Mouse (Mus musculus): ENCODE data around the gene Dhrs7c. TPM values are rescaled to one million over a fixed set of nuclear protein-coding genes. Genes with fewer than 3 reads are reported as not detected.
A peak's percentile ranks its signal among the peaks of the same experiment; 100 is the strongest.

The Dhrs7c gene
- total RNA-seq (2021), result 100 to 1,000 TPM; 392 to 453 TPM
- long read RNA-seq, experiment 1, transcript Dhrs7c-205 (7 exons, 1,108 nt), result major isoform, 78 of 241 reads
- long read RNA-seq, experiment 1, partial matches to known transcripts, result 135 of 241 reads
- long read RNA-seq, experiment 1, other reads (novel, unspliced or antisense), result 22 of 241 reads
- long read RNA-seq, experiment 2, transcript Dhrs7c-205 (7 exons, 1,108 nt), result major isoform, 82 of 158 reads
- long read RNA-seq, experiment 2, transcript Dhrs7c-204 (3 exons, 342 nt), result minor isoform, 7 of 158 reads
- long read RNA-seq, experiment 2, partial matches to known transcripts, result 60 of 158 reads
- long read RNA-seq, experiment 2, other reads (novel, unspliced or antisense), result 9 of 158 reads

DNA sequence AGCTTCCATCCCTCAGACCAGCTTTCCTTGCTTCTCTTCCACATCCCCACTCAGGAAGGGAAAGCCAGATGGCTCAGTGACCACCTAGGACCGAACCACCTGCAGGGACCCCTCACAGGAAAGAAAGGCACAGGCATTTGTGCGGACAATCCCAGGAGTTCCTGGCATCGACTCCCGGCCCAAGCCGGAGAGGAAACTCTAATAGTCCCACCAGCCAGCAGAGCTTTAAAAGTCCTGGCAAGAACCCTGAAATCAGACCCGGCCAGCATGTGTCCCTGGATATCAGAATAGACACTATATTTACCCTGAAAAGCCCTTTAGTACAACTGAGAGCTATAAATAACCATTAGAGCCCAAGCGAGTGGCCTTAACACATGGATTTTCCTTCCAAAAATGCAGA lies at the start of gene Dhrs7c:
Dhrs7c (plus strand) TSS at position 257 of the 400 bp plus-strand sequence.
- peak; percentile 70 for DNase-seq

DNA sequence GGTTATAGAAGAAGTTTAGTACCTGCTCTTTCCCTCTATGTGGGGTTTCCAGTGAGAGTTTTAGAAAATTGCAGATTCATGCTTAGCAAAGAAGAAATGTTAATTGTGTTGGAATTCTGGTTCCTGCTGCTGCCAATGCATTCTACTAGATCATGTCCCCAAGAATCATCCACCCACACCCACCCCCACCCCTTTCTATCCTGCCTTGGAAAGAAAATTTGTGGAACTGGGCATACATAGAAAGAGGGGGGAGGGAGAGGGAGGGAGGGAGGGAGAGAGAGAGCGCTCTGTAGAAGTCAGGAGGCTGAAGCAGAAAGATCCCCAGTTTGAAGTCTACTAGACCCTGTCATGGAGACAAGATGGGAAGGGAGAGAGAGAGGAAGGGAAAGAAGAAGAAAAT lies 41.7 kb upstream of the Dhrs7c start:
- no peak for DNase-seq

DNA sequence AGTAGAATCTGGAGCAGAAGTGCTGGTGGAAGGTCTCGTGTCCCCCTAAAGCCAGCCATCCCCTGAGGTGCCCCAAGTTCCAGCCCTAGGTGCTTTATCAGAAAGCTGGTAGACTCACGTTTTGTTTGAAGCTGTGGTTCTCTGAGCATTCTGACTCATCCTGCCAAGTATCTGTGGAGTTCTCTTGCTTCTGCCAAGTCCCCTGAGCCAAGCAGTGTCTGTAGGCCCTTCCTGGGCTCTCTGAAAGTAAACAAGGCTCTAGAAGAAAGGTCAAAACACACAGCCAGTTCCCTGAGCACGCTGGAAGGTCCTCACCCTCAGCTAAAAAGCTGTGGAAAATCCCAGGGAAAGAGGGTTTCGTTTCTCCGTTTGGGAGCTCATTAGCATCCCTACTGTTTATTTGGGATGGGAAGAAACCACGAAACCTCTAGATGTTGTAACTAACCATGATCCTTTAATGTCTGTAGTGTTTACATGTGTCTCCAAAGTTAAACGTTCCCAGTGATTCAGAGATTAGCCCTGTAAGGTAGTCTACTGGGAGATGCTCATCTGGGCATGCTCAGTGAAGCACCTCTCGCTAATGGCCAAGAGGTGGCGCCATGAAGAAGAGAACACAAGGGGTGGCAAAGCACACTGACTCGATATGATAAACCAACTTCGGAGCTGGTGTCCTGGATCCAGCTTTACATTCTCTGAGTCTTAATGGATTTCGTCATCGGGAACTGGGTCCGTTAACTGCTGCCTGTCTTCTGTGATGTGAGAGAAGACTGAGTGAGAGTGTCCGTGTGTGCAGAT lies 40.4 kb upstream of the Dhrs7c start:
- peak; percentile 13 for DNase-seq

DNA sequence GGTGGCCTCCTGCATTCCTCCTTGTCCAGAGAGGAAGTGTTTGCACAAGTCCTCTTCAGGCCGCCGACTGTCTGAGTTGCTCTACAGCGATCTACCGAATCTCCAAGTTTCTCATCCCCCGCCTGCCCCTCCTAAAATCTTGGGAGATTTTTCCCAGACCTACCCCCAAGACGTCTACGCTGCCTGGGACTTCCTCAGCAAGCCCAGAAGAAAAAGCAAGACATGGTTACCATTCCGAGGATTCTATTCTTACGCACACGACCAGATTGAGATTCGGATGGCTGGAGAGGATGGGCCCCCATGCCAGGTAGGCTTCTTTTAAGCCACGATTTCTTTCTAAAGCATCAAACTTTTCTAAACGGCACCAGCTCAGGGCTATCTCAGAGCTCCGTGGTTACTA lies 26.9 kb upstream of the Dhrs7c start, which contains the start of gene Glp2r:
Glp2r (minus strand) TSS at position 101 of the 400 bp plus-strand sequence.
- no peak for DNase-seq

DNA sequence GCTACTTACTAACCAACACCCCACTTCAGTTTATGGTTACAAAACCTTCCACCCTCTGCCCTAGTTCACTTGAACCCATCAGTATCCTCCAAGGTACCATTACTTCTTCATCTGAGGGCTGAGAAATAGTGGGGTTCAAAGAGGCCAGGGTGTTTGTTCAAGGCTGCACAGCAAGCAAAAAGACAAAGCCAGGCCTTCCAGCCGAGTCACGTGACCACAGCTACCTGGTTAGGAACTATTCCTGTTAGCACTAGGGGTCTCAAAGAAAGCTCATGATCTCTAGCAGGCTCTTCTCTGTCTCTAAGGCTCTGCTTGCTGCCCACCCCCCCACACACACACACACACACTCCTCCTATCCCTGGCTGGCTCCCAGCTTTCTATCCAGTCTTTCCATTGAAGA lies 26.3 kb upstream of the Dhrs7c start:
- DNase-seq, result no peak

DNA sequence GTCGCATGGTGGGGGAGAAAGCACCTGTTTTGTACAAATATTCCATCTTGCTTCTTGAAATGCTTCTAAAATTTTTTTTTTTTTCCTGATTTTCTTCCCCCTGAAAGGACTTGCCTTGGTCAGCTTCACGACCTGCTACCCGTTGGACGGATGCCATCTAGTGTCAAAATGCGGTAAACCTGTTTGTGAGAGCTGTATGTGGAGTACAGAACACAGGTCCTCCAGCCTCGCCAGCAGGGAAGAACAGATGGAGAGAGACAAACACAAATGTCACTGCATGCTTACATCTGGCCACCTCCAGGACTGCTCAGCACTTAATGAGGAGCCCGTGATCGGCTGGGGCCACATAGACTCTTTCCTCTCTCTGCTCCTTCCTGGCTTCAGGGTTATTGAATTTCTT lies 25.4 kb upstream of the Dhrs7c start:
- DNase-seq, result no peak

DNA sequence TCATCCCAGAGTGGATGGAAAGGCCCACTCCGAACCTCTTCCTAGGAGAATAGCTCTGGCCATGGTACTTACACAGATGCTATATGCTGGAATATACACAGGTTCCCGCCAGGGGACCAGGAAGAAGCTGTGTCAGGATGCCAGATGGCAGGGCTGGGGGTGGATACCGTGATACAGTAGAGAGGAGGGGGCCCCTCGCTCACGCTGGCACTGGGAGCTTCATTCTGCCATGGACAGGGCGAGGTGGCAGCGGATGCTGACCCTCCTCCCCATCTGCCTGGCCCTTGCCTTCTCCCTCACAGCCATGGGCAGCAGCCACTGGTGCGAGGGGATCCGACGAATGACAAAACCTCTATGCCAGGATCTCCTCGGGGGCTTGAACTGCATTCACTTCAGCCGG lies 23.6 kb upstream of the Dhrs7c start, which contains the start of gene Gsg1l2:
Gsg1l2 (plus strand) TSS at position 230 of the 400 bp plus-strand sequence.
- DNase-seq, result no peak

DNA sequence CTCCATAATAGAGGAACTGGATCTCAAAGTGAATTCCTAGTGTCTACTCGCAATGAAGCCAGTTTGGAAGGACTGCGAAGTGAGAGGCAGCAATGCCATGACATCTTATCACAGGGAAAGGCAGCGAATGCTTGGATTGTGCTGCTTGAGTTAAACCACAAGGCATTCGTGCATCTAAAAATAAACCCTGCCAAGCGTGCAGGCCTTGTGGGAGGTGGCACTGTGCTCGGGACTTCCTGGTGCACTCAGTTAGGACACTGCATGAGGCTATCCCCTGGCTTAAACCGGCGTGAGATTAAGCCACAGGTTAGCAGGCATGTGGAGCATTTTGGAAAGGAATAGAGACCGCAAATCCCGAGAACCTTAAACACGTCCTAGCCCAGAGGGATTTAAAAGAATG lies 7.8 kb upstream of the Dhrs7c start:
- no peak for DNase-seq

DNA sequence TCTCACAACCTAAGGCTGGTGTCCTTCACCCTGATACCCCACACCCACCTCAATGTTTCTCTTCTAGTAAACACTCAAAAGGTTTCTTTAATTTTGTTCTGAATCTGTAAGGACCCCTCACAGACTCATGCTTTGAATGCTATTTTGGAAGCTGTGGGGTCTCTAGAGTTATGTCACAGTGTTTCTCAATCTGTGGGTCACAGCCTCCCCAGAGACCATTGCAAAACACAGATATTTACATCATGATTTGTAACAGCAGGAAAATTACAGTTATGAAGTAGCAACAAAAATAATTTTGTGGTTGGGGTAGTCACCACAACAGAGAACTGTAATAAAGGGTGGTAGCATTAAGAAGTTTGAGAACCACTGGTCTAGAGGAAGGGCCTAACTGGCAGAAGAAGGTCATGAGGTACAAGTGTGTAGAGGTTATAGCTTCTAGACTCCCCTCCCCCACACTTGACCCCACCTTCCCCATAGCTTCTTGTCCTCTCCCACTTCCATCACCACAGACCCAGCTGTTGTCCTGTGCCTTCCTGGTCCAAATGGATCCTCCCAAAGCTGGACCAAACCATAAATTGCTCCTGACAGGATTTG lies 2.2 kb downstream of the Dhrs7c start:
- DNase-seq, result no peak

DNA sequence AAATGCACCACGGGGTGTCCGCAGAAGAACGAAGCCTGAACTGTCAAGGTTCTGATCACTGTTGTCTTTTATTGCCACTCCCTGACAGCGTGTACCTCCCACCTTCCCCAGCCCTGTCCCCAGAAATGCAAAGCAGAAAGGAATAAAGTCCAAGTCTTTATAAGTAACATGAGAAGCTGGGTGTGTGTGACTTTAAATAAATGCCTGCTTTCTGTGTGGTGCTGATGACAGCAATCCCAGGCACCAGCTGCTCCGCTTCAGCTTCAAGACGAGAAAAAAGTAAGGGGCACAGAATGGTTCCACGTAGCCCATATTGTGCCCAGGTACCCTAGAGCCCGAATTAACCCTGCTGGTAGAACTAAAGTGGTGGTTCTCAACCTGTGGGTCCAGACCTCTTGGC lies 3.2 kb downstream of the Dhrs7c start:
- DNase-seq, result no peak

DNA sequence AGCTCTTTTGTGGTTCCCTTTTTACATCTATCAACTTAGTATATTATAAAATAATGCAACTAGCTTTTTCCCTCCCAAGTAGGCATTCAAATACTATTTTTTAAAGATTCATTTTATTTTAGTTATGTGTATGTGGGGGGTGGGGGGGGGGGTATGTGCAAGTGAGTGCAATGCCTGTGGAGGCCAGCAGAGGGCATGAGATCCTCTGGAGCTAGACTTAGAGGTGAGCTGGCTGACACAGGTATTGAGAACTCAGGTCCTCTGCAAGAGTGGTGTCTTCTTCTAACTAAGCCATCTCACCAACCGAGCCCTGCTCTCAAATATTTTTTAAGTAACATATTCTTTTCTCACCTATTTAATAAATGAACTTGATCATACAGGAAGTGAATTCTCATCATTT lies 7.6 kb downstream of the Dhrs7c start:
- DNase-seq, result no peak

DNA sequence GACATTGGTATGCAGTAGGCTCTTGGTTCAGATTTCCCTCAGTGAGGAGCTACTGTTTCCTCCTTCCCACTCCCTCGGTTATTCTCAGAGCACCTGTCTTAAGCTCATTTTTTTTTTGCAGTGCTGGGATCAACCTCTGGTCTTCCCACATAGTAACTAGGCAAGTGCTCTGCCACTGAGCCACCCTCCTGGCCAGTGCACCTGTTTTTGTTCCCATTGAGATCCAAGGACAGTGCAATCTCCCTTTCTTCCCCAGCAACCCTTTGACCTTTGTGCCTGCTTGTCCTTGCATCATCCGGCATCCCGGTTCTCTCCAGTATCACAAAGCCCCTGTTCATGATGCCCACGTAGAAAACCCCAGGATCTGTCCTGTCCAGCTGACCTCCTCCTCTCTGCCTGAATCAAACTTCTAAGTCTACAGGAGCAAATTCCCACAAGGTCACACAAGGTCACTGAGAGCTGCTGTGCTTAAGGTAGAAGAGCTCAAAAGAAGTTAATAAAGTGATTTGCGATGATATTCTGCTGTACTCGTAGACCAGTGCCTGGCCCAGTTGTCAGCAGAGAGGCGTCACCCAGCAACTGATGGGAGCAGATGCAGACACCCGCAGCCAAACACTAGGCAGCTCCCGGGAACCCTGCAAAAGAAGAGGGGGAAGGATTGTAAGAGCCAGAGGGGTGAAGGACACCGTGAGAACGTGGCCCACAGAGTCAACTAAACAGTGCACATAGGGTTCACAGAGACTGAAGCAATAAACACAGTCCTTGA lies 9.0 kb downstream of the Dhrs7c start:
- DNase-seq, result no peak

DNA sequence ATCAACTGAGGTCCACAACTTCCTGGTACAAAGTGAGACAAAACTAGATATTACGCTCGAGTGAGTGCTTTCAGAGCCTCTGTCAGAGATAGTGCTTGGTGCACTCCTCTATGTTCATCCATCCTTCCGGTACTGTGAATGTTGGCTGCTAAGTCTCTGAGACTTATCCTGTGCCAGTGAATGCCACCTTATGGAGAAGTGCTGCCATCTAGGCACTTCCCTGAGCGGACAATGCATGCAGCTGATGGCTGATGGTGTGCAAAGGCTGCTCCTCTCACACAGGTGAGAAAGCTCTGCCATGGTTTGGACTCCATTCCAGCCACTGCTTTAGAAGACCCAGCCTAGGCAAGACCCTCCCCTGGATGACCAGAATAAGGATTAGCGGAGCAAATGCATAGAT lies 10.1 kb downstream of the Dhrs7c start:
- no peak for DNase-seq

DNA sequence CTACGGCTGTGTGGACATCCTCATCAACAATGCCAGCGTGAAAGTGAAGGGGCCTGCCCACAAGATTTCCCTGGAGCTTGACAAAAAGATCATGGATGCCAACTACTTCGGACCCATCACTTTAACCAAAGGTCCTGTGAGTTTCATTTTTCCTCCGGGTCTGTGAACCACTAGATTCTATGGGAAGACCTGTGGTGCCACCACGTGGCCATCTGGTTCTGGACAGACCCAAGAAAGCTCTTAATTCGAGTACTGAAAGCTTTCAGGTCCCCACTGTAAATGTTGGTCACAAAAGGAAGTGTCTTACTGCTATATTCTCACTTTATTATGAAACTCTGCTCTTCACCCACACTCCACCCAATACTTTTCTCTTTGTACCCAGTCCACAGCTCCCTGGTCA lies 13.5 kb downstream of the Dhrs7c start:
- DNase-seq, result no peak

DNA sequence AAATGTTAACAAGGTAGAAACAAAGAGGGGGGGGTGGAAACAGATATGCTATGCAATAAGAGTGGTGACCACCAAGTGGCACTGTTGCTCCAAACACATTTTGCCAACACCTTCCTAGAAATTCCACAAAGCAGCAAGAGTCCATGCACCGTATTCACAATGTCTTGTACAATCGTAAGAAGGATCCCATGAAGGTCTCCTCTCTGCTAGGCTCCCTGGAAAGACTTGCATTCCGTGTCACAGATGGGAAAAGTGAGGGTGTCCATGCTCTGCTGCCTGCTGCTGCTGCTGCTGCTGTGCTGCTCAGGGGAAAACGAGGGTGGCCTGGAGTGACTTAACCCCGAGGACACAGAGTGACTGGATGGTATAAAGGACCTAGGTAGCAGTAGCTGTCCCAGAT lies 21.6 kb downstream of the Dhrs7c start:
- no peak for DNase-seq

DNA sequence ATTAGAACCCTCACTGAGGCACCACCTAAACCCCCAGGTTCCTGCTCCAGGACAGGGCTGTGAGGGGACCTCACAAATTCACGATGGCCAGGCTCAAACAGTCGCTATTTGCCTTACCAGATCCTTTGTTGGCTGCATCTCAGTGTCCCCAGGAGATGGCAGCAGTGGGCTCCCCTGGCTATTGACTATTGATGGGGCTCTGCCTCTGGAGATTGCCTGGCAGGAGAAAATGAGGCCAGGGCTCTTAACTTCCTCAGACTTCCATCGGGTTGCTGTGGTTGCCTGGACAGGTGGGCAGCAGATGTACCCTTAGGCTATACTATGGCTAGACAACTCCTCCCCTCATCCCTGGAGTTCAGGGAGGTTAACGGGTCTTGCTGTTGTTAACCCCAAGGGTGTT lies 22.2 kb downstream of the Dhrs7c start:
- no peak for DNase-seq

DNA sequence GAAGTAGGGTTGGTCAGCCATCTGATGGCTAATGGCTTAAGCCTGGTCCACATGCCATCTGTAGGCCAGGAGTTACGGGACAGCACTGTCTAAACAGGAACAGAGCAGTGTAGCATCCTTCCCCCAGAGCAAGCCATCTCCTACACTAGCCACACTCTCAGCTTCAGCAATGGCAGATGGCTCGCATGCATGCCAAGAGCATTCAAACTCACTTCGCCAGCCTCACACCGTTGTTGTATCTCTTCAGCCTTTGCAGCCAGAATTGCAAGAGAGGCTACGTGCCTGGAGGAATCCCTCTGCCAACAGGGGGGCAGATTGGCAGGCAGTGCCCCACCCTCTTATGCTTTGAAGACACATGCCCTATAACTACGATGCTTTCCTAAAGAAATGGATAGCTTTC lies 23.6 kb downstream of the Dhrs7c start:
- no peak for DNase-seq

DNA sequence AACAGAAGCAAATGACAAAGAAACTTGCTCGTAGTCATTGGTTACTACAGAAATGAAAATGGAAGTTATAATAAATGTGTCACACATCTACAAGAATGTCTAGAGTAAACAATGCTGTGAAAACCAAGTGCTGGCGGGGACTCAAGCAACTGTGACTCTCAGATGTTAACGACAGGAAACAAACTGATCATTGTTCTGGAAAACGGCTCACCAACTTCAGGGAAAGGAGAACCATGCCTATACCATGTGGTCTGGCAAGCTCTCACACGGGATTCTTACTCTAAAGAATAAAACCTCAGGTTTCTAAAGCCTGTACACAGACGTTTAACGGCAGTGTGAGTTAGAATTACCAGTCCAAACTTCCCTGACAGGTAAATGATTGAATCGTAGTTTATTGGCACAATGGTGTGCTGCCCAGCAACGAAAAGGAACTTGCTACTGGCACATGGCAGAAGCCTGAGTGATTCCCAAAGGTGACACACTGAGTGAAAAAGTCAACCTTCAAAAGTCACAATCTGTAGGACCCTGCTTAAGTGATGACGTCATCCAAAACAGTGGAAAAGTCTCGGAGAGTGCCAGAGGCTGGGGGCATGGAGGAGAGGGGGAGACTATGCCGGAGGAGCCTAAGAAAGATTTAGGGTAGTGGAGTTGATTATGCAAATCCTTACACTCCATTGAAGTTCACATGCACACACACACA lies 30.5 kb downstream of the Dhrs7c start:
- DNase-seq, result no peak

DNA sequence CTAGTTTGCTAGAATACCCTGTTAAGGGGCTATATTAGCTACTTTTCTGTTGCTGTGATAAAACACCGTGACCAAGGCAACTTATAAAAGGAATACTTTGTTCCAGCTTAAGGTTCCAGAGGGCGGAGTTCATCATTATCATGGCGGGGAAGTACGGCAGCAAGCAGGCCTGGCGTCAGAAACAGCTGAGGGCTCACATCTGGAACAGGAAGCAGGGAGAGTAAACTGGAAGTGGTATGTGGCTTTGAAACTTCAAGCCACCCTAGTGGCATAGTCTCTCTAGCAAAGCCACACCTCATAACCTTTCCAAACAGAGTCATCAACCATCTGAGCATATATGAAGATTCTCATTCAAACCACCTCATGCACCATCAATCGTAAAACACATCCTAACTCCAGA lies 31.5 kb downstream of the Dhrs7c start:
- DNase-seq, result no peak

DNA sequence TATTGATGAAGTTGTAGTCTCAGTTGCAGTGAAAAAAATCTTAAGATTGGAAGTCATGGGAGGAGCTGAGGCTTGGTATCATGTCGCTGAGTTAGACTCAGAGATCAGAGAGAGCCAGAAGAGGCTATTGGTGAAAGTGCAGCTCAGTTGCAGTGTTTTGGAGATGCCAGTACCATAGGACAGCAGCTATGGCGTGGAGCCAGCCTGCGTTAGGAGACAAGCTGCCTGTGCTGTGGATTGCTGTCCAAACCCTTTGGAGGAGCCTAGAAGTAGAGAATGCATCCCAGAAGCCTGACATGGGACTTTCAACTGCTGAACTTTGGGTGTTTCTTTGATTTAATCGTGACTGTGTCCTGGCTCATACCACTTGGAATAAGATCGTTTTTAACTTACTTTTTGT lies 33.8 kb downstream of the Dhrs7c start:
- DNase-seq, result no peak

DNA sequence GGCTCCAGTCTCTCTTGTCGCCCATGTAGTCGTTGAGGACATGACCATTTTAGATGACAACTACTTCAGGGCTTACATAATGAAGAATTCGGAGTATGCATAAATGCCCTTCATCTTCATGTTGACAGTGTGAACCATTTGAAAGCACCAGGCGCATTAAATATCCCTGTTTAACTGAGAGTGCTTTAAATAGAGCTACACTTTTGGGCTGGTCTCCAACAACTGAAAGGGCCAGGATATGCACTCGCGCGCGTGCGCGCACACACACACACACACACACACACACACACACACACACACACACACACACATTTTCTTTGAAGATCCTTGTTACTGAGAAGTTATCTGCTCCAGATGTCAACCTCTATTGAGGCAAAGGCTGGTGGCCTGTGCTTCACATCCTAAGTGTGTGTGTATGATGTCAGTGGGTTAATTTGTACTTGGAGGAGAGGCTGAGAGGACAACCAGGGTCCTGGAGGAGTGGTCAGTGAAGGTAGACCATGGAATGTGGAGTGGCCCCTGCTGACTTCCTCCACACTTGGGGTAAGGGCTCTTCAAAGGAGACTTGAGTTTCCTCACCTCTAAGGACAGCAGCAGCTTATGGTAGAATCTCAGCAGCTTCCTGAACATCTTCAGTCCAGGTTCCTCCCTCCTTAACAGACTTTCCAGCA lies 37.6 kb downstream of the Dhrs7c start:
- DNase-seq, result no peak
